Mouse (Mus musculus): Measurements from ENCODE around the gene Bzw1. TPM values are rescaled to one million over a fixed set of nuclear protein-coding genes. Genes with fewer than 3 reads are reported as not detected.
"Not testable (repeated sequence)": the region's sequence is repeated elsewhere in the genome, so short reads cannot be mapped to it uniquely, and the experiment has no call there.

Gene Bzw1
- total RNA-seq, 2 experiments from 2014 or later: 137 to 146 TPM

DNA sequence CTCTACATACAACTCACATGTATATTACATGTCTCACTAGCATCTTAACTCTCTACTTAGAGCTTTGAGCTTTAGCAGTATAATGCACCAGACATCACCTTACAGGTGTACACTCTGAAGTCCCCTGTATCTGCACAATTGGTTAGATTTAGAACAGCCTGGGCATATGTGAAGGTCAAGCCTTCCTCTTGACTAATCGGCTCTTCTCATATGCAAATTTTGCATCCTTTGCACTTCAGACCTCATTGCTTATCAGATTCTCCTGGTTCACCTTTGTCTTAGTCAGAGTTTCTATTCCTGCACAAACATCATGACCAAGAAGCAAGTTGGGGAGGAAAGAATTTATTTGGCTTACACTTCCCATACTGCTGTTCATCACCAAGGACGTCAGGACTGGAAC, 23.0 kb upstream of the Bzw1 start:
- Histone ChIP-seq H3K4me3 (no peak overlapping the region), H3K27ac (no peak overlapping the region)
- TF ChIP-seq CTCF (IDR thresholded peaks at IDR 0.05): no peak
- intact Hi-C loops (cut with DNase I): no loop called here
- DNase-seq (ENCODE audit: extremely low spot score in 1 of 2, low spot score in 2 of 2): no peak

DNA sequence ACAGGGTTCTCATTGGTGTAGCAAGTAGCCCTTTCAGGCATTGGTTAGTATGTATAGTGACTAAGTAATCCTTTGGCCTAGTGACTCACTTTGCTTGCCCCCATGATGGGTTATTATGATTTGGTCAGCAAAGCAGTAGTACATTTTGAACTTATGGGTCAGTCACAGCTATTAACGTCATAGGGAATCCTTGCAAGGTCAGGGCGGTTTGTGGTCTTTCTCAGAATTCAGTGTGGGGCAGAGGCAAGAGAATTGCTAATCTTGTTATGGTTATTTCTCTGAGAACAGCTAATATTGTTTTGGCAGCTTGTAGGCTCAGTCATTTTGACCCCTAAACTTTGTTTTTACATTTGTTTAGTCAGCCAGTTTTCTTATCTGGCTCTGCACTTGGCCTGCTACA, 18.4 kb upstream of the Bzw1 start:
- H3K27ac ChIP-seq; H3K4me3 ChIP-seq; intact Hi-C loops (cut with DNase I); DNase-seq (ENCODE audit: extremely low spot score in 1 of 2, low spot score in 2 of 2): not testable (repeated sequence)

DNA sequence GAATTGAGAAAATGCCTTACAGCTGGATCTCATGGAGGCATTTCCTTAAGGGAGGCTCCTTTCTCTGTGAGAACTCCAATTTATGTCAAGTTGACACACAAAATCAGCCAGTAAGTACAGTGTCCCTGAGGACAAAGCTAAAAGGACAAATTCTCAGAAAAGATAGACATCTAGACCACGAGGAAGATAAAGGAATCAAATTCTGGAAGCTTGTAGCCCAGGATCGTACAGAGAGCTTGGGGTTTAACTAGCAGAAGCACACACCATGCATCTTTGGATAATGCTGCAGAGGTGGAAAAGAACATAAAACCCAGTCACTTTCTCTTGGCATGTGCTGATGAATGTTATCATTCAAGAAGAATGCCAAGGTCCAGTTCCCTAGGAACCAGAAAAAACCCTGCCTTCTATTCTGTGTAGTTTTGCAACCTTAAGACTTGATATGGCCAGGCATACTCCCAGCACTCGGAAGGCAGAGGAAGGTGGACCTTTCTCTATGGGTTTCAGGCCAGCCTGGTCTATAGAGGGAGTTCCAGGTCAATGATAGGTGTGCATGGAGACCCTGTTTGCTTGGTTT, 17.0 kb upstream of the Bzw1 start:
- intact Hi-C loops (cut with DNase I): no loop called here
- no peak for TF ChIP-seq CTCF (IDR thresholded peaks at IDR 0.05)
- no peak for DNase-seq (ENCODE audit: extremely low spot score in 1 of 2, low spot score in 2 of 2)

DNA sequence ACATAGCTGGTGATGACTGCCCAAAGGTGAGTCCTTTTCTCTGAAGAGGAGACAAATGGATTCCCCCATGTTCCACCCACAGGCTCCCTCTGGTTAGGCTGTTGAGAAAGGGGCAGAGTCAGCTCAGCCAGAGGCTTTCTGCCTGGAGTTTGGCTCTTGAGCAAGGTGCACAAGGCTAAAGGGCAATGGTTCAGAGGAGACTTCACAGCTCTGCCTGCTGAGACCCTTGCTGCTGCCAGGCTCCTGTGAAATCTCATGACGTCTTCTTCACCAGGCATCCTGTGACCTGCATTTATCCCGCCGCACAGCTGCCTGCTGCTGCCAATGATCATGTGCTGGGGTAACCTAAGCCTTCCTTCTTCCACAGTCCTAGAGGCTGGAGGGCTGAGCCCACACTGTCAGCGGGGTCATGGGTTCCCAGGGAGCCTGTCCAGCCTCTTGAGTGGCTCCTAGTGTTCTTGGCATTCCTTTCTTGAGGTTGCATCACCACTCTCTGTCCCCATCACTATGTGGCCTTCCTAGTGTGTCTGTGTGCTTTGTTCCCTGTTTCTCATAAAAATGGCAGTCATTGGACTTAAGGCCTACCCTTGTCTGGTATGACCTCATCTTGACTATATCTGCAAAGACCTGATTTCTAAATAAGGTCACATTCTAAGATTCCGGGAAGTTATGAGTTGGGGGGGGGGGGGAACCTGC, 10.0 kb upstream of the Bzw1 start:
- Histone ChIP-seq H3K27ac (no peak overlapping the region), H3K4me3 (no peak overlapping the region)
- no peak for TF ChIP-seq CTCF (IDR thresholded peaks at IDR 0.05)
- intact Hi-C loops (cut with DNase I): no loop called here
- no peak for DNase-seq (ENCODE audit: extremely low spot score in 1 of 2, low spot score in 2 of 2)

More for the DNA sequence above, 17.0 kb upstream of the Bzw1 start:
- Histone ChIP-seq H3K4me3 (no peak overlapping the region), H3K27ac (no peak overlapping the region)

DNA sequence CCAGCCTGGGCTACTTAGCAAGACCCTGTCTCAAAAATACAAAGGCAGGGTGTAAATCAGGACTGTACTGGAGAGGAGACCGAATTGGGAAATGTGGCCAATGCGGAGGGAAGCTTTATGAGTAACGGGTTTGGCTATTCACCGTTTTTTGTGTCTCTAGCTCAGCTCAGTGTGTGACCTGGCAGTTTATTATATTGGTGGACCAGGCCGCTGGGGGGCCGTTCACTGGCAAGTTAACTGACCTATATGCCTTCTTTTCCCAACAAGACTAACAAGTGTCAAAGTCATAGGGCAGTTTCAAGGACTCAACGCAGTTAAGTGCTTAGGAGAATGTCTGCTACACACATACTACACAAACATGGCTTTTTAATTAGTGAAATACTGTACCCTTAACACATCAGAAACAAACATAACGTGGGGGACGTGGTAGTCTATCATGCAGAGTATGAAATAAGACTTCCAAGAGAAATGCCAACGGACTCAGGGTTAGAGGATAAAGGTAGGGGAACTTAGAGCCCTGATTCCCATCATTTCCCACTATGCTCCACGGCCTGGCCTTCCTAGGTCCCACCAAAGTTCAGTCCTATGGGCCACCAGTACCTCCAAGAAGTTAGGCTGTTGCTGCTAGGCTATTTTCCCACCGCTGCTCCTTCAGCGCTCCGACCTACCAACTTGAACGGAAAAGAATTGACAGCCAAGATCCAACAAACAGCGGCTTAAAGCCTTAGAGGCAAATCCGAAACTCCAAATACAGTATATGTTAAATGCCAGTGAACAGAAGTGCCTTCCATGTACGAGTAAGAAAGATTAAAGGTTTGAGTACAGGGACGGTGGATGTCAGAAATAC, 1.1 kb upstream of the Bzw1 start:
- Histone ChIP-seq H3K27ac (peak overlapping the region; percentile 100; the same call in 1 of the 2 replicates), H3K4me3 (peak overlapping the region; percentile 96)
- TF ChIP-seq CTCF (IDR thresholded peaks at IDR 0.05): no peak
- no peak for DNase-seq (ENCODE audit: extremely low spot score in 1 of 2, low spot score in 2 of 2)
- intact Hi-C loops (cut with DNase I): loop anchor here (10.0 kb wide), 1 partner anchor 977 kb away; no protein-coding TSS in a partner anchor

DNA sequence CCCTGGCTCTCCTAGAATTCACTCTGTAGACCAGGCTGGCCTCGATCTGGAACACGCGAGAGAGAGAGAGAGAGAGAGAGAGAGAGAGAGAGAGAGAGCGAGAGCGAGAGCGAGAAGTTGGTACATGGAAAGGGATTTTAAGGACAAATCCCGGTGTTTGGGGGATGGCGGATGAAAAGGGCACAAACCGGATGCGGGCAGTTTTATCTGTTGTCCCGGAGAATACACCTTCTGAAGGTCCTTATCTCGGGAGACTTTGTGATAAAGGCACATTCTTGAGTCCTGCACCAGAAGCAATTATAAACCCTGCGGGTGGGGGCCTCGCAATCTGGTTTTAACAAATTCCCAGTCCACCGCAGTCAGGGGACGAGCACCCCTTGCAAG, 438 bp upstream of the Bzw1 start:
- Histone ChIP-seq H3K4me3 (peak overlapping the region; percentile 96), H3K27ac (peak overlapping the region; percentile 100)
- TF ChIP-seq CTCF (IDR thresholded peaks at IDR 0.05): no peak
- no peak for DNase-seq (ENCODE audit: extremely low spot score in 1 of 2, low spot score in 2 of 2)
- intact Hi-C loops (cut with DNase I): loop anchor here (10.0 kb wide), 1 partner anchor 977 kb away; no protein-coding TSS in a partner anchor

DNA sequence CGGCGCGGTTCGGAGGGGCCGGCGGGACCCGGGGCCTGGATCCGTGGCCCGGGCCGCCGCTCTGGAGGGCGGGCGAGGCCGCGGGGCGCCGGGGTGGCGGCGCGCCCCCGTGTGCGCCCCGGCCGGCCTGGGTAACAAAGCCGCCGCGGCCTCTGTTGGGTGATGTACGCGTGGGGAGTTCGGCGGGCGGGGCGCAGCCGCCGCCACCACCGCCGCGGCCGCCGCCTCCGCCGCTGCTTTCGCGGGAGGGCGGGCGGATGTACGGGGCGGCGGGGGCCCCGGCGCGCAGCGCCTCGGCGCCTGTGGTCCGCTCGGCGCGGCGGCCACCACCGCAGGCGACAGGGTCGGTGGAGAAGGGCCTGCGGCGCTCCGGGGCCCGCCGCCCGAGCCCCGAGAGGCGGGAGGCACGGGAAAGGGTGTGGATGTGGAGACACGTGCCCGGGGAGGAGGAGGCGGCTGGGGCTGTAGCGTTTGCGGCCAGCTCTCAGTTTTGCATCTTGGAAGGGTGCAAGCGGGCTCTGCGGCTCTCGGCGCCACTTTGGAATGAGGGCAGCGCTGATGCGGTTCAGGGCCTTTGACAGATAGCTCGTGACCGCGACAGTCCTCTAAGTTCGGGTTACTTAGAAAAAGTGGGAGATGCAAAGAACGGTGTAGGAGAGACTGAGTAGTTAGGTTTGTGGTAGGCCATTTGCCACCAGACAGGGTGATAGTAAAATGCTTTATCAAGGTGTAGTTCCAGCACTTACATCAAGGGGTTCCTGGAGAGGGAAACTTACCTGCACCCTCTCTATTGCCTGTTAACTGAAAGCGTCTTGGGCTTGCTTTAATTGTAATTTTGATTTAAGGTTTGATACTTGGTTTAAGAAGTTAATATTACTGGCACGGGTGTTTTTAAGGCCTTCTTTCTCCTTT, 842 bp downstream of the Bzw1 start:
- DNase-seq (ENCODE audit: extremely low spot score in 1 of 2, low spot score in 2 of 2): peak; percentile 44 to 54
- Histone ChIP-seq H3K4me3 (peak overlapping the region; percentile 96), H3K27ac (peak overlapping the region; percentile 100)
- TF ChIP-seq CTCF (IDR thresholded peaks at IDR 0.05): peak; percentile 5; the same call in 1 of the 2 replicates
- intact Hi-C loops (cut with DNase I): loop anchor here (10.0 kb wide), 1 partner anchor 979 kb away; no protein-coding TSS in a partner anchor

DNA sequence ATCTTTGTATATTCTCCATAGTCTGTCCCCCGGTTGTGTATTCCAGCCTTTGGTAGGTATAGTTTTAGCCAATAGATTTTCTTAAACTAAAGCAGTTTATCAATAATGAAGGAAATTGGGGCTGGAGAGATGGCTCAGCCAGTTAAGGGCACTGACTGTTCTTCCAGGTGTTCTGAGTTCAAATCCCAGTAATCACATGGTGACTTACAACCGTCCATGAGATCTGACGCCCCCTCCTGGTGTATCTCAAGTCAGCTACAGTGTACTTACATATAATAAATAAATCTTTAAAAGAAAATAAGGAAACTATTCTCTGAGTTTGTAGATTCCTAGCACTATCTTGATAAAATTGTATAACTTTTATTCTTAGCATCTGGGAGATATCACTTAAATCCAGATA, 2.6 kb downstream of the Bzw1 start:
- TF ChIP-seq CTCF (IDR thresholded peaks at IDR 0.05): no peak; the same call in 1 of the 2 replicates
- Histone ChIP-seq H3K4me3 (no peak overlapping the region), H3K27ac (no peak overlapping the region)
- DNase-seq (ENCODE audit: extremely low spot score in 1 of 2, low spot score in 2 of 2): no peak
- intact Hi-C loops (cut with DNase I): loop anchor here (10.0 kb wide), 1 partner anchor 981 kb away; no protein-coding TSS in a partner anchor

DNA sequence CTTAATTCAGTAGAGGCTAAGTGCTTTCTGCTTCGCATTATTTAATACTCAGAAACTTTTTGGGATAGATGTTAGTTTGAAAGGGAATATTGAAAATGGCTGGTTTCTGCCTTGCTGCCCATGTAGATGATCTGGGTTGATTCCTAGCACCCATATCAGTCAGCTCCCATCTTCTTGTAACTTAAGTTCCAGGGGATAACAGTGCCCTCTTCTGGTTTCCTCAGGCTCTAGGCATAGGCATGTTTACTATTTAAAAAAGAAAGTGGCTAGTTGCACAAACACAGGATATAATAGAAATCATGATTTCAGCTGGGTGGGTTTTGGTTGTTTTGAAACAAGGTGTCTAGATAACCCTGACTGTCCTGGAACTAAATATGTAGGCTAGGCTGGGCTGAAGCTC, 3.5 kb downstream of the Bzw1 start:
- intact Hi-C loops (cut with DNase I): loop anchor here (10.0 kb wide), 1 partner anchor 981 kb away; no protein-coding TSS in a partner anchor
- no peak for DNase-seq (ENCODE audit: extremely low spot score in 1 of 2, low spot score in 2 of 2)
- H3K27ac ChIP-seq: no peak overlapping the region
- TF ChIP-seq CTCF (IDR thresholded peaks at IDR 0.05): peak; percentile 9; the same call in 1 of the 2 replicates
- H3K4me3 ChIP-seq: no peak overlapping the region

DNA sequence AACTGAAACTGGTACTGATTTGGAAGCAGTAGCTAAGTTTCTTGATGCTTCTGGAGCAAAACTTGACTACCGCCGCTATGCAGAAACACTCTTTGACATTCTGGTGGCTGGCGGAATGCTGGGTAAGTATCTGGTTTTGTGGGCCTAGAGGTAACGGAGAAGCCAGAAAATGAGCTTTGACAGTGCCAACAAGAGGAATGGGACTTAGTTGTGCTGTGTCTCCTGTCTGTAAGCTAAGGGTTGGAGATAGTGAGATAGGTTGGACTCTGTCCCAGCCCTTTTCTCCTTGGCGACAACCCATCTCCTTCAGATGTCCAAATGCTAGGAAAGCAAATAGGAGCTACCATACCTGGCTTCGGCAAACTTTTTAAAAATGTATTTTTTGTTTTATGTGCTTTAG, 5.0 kb downstream of the Bzw1 start:
- no peak for TF ChIP-seq CTCF (IDR thresholded peaks at IDR 0.05)
- intact Hi-C loops (cut with DNase I): loop anchor here (2.0 to 10.0 kb wide), 2 partner anchors 15 to 983 kb away; no protein-coding TSS in a partner anchor
- H3K27ac ChIP-seq: no peak overlapping the region

DNA sequence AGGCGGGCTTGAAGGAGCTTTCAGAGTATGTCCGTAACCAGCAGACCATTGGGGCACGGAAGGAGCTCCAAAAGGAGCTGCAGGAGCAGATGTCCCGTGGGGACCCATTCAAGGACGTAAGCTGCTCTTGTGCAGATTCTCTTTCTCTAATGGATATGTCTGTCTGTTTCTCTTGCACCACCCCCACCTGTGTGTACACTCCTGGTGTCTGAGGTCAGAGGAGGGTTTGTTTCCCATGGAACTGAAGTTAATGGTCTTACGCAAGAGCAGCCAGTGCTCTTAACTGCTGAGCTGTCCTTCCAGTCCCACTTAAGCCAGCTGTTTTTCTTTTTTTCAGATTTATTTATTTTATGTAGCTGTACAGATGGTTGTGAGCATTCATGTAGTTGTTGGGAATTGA, 8.7 kb downstream of the Bzw1 start:
- H3K4me3 ChIP-seq: no peak overlapping the region
- no peak for TF ChIP-seq CTCF (IDR thresholded peaks at IDR 0.05)
- H3K27ac ChIP-seq: no peak overlapping the region
- no peak for DNase-seq (ENCODE audit: extremely low spot score in 1 of 2, low spot score in 2 of 2)
- intact Hi-C loops (cut with DNase I): no loop called here

More for the DNA sequence above, 5.0 kb downstream of the Bzw1 start:
- DNase-seq (ENCODE audit: extremely low spot score in 1 of 2, low spot score in 2 of 2): no peak
- no peak overlapping the region for H3K4me3 ChIP-seq
